9 mouse cellular contexts compared by ENCODE assay signal in the genomic region with DNA sequence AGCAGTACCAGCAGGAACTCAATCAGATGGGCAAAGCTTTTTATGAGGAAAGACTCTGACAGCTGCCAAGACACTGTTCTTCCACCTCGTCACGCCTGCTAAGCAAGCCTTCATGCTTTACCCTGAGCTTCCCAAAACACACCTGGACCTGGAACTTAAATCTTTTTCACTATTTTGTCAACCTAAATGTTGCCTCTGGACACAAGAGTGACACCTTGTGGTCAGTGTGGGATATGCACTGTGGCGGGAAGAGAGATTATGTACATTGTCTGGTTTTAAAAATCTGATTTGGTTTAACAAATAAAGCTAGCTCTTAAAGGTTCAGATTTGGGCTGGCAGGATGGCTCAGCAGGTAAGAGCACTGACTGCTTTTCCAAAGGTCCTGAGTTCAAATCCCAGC. TPM values are rescaled to one million over a fixed set of nuclear protein-coding genes. Genes with fewer than 3 reads are reported as not detected.
DNase-seq lines count a peak whose midpoint lies in the region; ATAC-seq and TF ChIP-seq lines count a peak whose summit lies in the region.
"Had no signal": no experiment of that assay in that cellular context is flagged by ENCODE, and none has a peak within 500 bp of the region (broad histone marks: within the 10 kb centered on the region; RNA-seq: fewer than 3 reads in every experiment).

No protein-coding gene starts in this region.

- ATAC-seq in embryonic facial prominence, embryonic 11.5 days (replicated peaks; ENCODE audit: insufficient number of reproducible peaks, low FRiP score, low TSS enrichment, low read depth): no peak
- ATAC-seq in liver, embryonic 14.5 days (ENCODE audit: insufficient read depth): no peak

- H3K36me3 ChIP-seq in embryonic facial prominence, embryonic 11.5 days (replicated peaks; ENCODE audit: control insufficient read depth, insufficient read depth, low read depth, low read length): peaks cover 3% of the 10 kb centered on the region
- peaks cover 10% of the 10 kb centered on the region for H3K36me3 ChIP-seq in liver, embryonic 14.5 days (replicated peaks; ENCODE audit: control insufficient read depth, insufficient read depth, low read depth)
- H3K36me3 ChIP-seq in splenic B cell, adult 2 months (ENCODE audit: control insufficient read depth, insufficient read depth, low read length, poor library complexity, severe bottlenecking): peaks cover 7% of the 10 kb centered on the region

- no peaks in the 10 kb centered on the region for H3K27me3 ChIP-seq in embryonic facial prominence, embryonic 11.5 days (ENCODE audit: control insufficient read depth, insufficient read depth, low read length)
- H3K27me3 ChIP-seq in liver, embryonic 14.5 days (ENCODE audit: control insufficient read depth, insufficient read depth, low read length): no peaks in the 10 kb centered on the region
- H3K27me3 ChIP-seq in splenic B cell, adult 2 months (ENCODE audit: control insufficient read depth, insufficient read depth, low read length, poor library complexity, severe bottlenecking): no peaks in the 10 kb centered on the region
- H3K27me3 ChIP-seq: heart, embryonic 15.5 days had no signal

- H3K4me3 ChIP-seq in embryonic facial prominence, embryonic 11.5 days (ENCODE audit: low read depth, low read length): no peak overlapping the region
- no peak overlapping the region for H3K4me3 ChIP-seq in liver, embryonic 14.5 days (ENCODE audit: insufficient read depth in 1 of 2, low read depth in 2 of 2, low read length in 2 of 2)
- H3K4me3 ChIP-seq: heart, embryonic 15.5 days had no signal

- TF ChIP-seq CTCF in liver, embryonic 14.5 days (IDR thresholded peaks at IDR 0.05; ENCODE audit: low read depth): peak; percentile 87

- no peak overlapping the region for H3K4me2 ChIP-seq in embryonic facial prominence, embryonic 11.5 days (ENCODE audit: low read depth, low read length)
- H3K4me2 ChIP-seq in liver, embryonic 14.5 days (ENCODE audit: low read depth): no peak overlapping the region
- H3K4me2 ChIP-seq: heart, embryonic 15.5 days had no signal

- 70% methylated on average over 3 of the region's 3 CpGs for WGBS in embryonic facial prominence, embryonic 11.5 days
- 42% methylated on average over 3 of the region's 3 CpGs for WGBS in liver, embryonic 14.5 days (ENCODE audit: insufficient replicate concordance)

- H3K9me3 ChIP-seq in embryonic facial prominence, embryonic 11.5 days (replicated peaks; ENCODE audit: control insufficient read depth, low read length): no peaks in the 10 kb centered on the region
- H3K9me3 ChIP-seq in liver, embryonic 14.5 days (ENCODE audit: control insufficient read depth, low read length): no peaks in the 10 kb centered on the region
- H3K9me3 ChIP-seq: heart, embryonic 15.5 days had no signal

- no peaks in the 10 kb centered on the region for H3K4me1 ChIP-seq in embryonic facial prominence, embryonic 11.5 days (ENCODE audit: control insufficient read depth, insufficient read depth, low read length)
- no peaks in the 10 kb centered on the region for H3K4me1 ChIP-seq in liver, embryonic 14.5 days (replicated peaks; ENCODE audit: control insufficient read depth in 2 of 2, insufficient read depth in 2 of 2, low read length in 1 of 2)
- H3K4me1 ChIP-seq: heart, embryonic 15.5 days had no signal

- DNase-seq in adrenal gland, postnatal 36 days: peak; percentile 35 to 40
- DNase-seq in adrenal gland, adult 2 months: no peak
- peak; percentile 24 to 40 for DNase-seq in layer of hippocampus, postnatal 14 days (ENCODE audit: low spot score in 2 of 2)
- no peak for DNase-seq in layer of hippocampus, adult 11-12 months (ENCODE audit: low spot score)
- peak; percentile 83 for DNase-seq in NIH3T3 (ENCODE audit: low read depth)
- peak; percentile 68 for DNase-seq in embryonic facial prominence, embryonic 11.5 days (ENCODE audit: low spot score)
- no peak for DNase-seq in liver, embryonic 14.5 days (ENCODE audit: low read depth in 3 of 3, low spot score in 3 of 3)
- DNase-seq in splenic B cell, adult 2 months (ENCODE audit: low read depth, low spot score): peak; percentile 76

- H3K9ac ChIP-seq in embryonic facial prominence, embryonic 11.5 days (replicated peaks; ENCODE audit: low read length): no peak overlapping the region
- H3K9ac ChIP-seq in liver, embryonic 14.5 days (replicated peaks): no peak overlapping the region
- H3K9ac ChIP-seq: heart, embryonic 15.5 days had no signal

- TF ChIP-seq EP300 in liver, embryonic 14.5 days (IDR thresholded peaks at IDR 0.05; ENCODE audit: low read depth): no peak

- H3K27ac ChIP-seq in embryonic facial prominence, embryonic 11.5 days (replicated peaks; ENCODE audit: low read depth, low read length): no peak overlapping the region
- H3K27ac ChIP-seq in liver, embryonic 14.5 days: no peak overlapping the region
- H3K27ac ChIP-seq: heart, embryonic 15.5 days had no signal

RNA-seq across cellular contexts. Expression of a gene that starts 6.9 kb away (rescaled TPM):
- 100 to 1,000 TPM; 183 to 215 TPM for total RNA-seq in adrenal gland, postnatal 36 days (2021)
- 100 to 1,000 TPM; 198 to 209 TPM for total RNA-seq in adrenal gland, adult 2 months (2021)
- polyA plus RNA-seq in adrenal gland, adult 2 months (2012; rRNA removed): 44.8 and 86.7 TPM in 2 replicates
- total RNA-seq in layer of hippocampus, postnatal 14 days (2021): 100 to 1,000 TPM; 193 to 202 TPM
- polyA plus RNA-seq in embryonic facial prominence, embryonic 11.5 days (2014; fragmentation: Nextera tagmentation; extraction: Ambion mirVana): 551 and 574 TPM in 2 replicates
- 54.6 and 86.2 TPM in 2 replicates for polyA plus RNA-seq in liver, embryonic 14.5 days (2012; rRNA removed)
- polyA plus RNA-seq in liver, embryonic 14.5 days (2014; fragmentation: Nextera tagmentation; extraction: Ambion mirVana): 153 and 160 TPM in 2 replicates

RNA-seq across cellular contexts. Expression of a gene that starts 13.1 kb away (rescaled TPM):
- 100 to 1,000 TPM; 146 to 159 TPM for total RNA-seq in adrenal gland, postnatal 36 days (2021)
- total RNA-seq in adrenal gland, adult 2 months (2021): 100 to 1,000 TPM; 148 to 181 TPM
- 96.4 and 103 TPM in 2 replicates for polyA plus RNA-seq in adrenal gland, adult 2 months (2012; rRNA removed)
- total RNA-seq in layer of hippocampus, postnatal 14 days (2021): 100 to 1,000 TPM; 182 to 186 TPM
- polyA plus RNA-seq in embryonic facial prominence, embryonic 11.5 days (2014; fragmentation: Nextera tagmentation; extraction: Ambion mirVana): 221 and 227 TPM in 2 replicates
- polyA plus RNA-seq in liver, embryonic 14.5 days (2012; rRNA removed): 48.9 and 52.4 TPM in 2 replicates
- 70.4 and 72.1 TPM in 2 replicates for polyA plus RNA-seq in liver, embryonic 14.5 days (2014; fragmentation: Nextera tagmentation; extraction: Ambion mirVana)

RNA-seq across cellular contexts. Expression of a gene that starts 14.1 kb away (rescaled TPM):
- total RNA-seq in adrenal gland, postnatal 36 days (2021): 10 to 100 TPM; 81.6 to 85.9 TPM
- 100 to 1,000 TPM in 1 of 2 experiments, 10 to 100 TPM in 1; 80.8 to 100 TPM for total RNA-seq in adrenal gland, adult 2 months (2021)
- polyA plus RNA-seq in adrenal gland, adult 2 months (2012; rRNA removed): 13.8 and 14.8 TPM in 2 replicates
- 10 to 100 TPM; 81.6 to 84.9 TPM for total RNA-seq in layer of hippocampus, postnatal 14 days (2021)
- polyA plus RNA-seq in embryonic facial prominence, embryonic 11.5 days (2014; fragmentation: Nextera tagmentation; extraction: Ambion mirVana): 171 and 176 TPM in 2 replicates
- polyA plus RNA-seq in liver, embryonic 14.5 days (2012; rRNA removed): 15.6 and 19.1 TPM in 2 replicates
- 83.8 and 89.6 TPM in 2 replicates for polyA plus RNA-seq in liver, embryonic 14.5 days (2014; fragmentation: Nextera tagmentation; extraction: Ambion mirVana)

RNA-seq across cellular contexts. Expression of a gene that starts 38.4 kb away (rescaled TPM):
- under 1 TPM; 0.66 TPM for total RNA-seq in adrenal gland, postnatal 36 days (2021)
- total RNA-seq in adrenal gland, adult 2 months (2021): under 1 TPM; 0.63 to 0.66 TPM
- polyA plus RNA-seq in adrenal gland, adult 2 months (2012; rRNA removed): 0.26 TPM in 2 replicates
- total RNA-seq in layer of hippocampus, postnatal 14 days (2021): under 1 TPM; 0.39 to 0.45 TPM
- polyA plus RNA-seq in embryonic facial prominence, embryonic 11.5 days (2014; fragmentation: Nextera tagmentation; extraction: Ambion mirVana): 0.42 and 0.45 TPM in 2 replicates
- polyA plus RNA-seq in liver, embryonic 14.5 days (2012; rRNA removed): 0.19 and 0.28 TPM in 2 replicates
- 0.15 TPM in 1 of 2 replicates, not detected in the other for polyA plus RNA-seq in liver, embryonic 14.5 days (2014; fragmentation: Nextera tagmentation; extraction: Ambion mirVana)

Comparison
In these comparisons a context has a peak if more than half of its experiments do, and no peak if none do; other contexts are left out.
1. DNase-seq: peak in adrenal gland, postnatal 36 days (2 of 2), layer of hippocampus, postnatal 14 days (2 of 2), NIH3T3 (single experiment), embryonic facial prominence, embryonic 11.5 days (single experiment) and splenic B cell, adult 2 months (single experiment); none in adrenal gland, adult 2 months (single experiment), layer of hippocampus, adult 11-12 months (single experiment) and liver, embryonic 14.5 days (0 of 3).